Mouse (Mus musculus) myocyte (in vitro differentiated cells): ENCODE measurements around the gene Cul3.

Experiments
- CEBPB ChIP-seq: IDR thresholded peaks from 2 replicates; pipeline ENCODE4 v1.6.1; 2011; ENCODE audit warnings: mild to moderate bottlenecking, moderate library complexity; ENCODE audit not compliant: poor library complexity, insufficient read depth, severe bottlenecking
- E2F4 ChIP-seq: IDR thresholded peaks from one replicate; pipeline ENCODE4 v1.6.1; 2011; ENCODE audit warnings: mild to moderate bottlenecking, control low read depth, moderate library complexity; ENCODE audit not compliant: insufficient read depth
- MAX ChIP-seq: IDR thresholded peaks from one replicate; pipeline ENCODE4 v1.6.1; 2011; ENCODE audit warnings: low read depth, mild to moderate bottlenecking, control low read depth
- MYOD1 ChIP-seq, 3 experiments: IDR thresholded peaks; one replicate each; pipeline ENCODE4 v1.6.1; 2011; ENCODE audit warnings: control low read depth in 2 of 3, low read depth in 2 of 3, mild to moderate bottlenecking in 2 of 3, moderate library complexity in 1 of 3; ENCODE audit not compliant: insufficient read length in 2 of 3, control insufficient read depth in 1 of 3
- POLR2A ChIP-seq: IDR thresholded peaks from one replicate; pipeline ENCODE4 v1.6.1; 2011; ENCODE audit warnings: low read depth, mild to moderate bottlenecking, control low read depth, moderate library complexity; ENCODE audit not compliant: insufficient read length
- POLR2AphosphoS2 ChIP-seq: IDR thresholded peaks from one replicate; pipeline ENCODE4 v1.6.1; 2011; ENCODE audit warnings: low read depth, control low read depth; ENCODE audit not compliant: insufficient read length
- SRF ChIP-seq: IDR thresholded peaks from one replicate; pipeline ENCODE4 v1.6.1; 2011; ENCODE audit warnings: low read depth; ENCODE audit not compliant: control insufficient read depth, insufficient read length
- TCF12 ChIP-seq: IDR thresholded peaks from one replicate; pipeline ENCODE4 v1.6.1; 2011; ENCODE audit warnings: mild to moderate bottlenecking, control low read depth; ENCODE audit not compliant: poor library complexity, insufficient read depth, severe bottlenecking
- USF1 ChIP-seq: IDR thresholded peaks from one replicate; pipeline ENCODE4 v1.6.1; 2011; ENCODE audit warnings: low read depth, mild to moderate bottlenecking, control low read depth, moderate library complexity

DNA sequence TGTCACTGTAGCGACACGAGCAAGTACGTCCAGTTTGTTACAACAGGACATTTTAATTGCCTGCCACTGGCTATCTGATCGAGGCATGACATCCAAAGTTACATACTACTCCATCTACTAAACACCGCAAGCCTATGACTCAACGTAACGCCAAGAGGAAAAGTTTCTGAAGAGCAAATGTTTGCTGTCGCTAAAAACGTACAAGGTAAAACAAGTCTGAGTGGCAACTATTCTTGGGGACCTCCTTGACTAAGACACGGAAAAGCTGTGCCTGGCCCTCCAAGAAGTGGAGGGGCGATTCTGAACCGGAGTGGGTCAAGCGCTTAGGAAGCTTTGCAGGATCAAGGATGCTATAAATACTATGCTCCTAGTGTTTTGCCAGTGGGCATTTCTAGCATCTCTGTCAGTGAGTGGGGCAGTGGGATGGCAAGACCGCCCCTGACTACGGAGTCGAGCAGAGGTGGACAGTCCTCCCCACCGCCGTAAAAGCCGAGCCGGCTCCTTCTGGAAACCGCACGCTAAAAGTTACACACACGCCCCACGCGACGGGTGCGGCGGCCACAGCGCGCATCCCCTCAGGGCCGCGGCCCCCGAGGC is 757 bp downstream of the Cul3 start:
- TF ChIP-seq USF1 = no peak
- TF ChIP-seq POLR2A = no peak
- TF ChIP-seq TCF12 = no peak
- TF ChIP-seq E2F4 = no peak
- TF ChIP-seq MAX = no peak
- TF ChIP-seq SRF = no peak
- TF ChIP-seq MYOD1 (IDR thresholded peaks at IDR 0.05; ENCODE audit: control insufficient read depth in 1 of 3, insufficient read length in 2 of 3, low read depth in 2 of 3) = no peak
- TF ChIP-seq POLR2AphosphoS2 = no peak
- TF ChIP-seq CEBPB = no peak
